Mouse (Mus musculus) kidney, postnatal 10 days (tissue): ENCODE measurements at regions not wholly inside any gene's neighbourhood (a gene's known extent, or its start where the extent isn't known, plus 50 kb on each side); places are given as distances from the start of the nearest gene placed in this dataset.

Experiments used
- DNase-seq: peaks from one replicate; pipeline ENCODE4 v3.0.0; 2021; ENCODE audit warnings: mixed read lengths

GRCm38 (mm10) chr17:45966736-45967135, 65.4 kb downstream of the Vegfa start:
- DNase-seq = no peak

- DNase-seq = peak; percentile 58
These were observed 68.1 kb downstream of the Vegfa start for GRCm38 (mm10) chr17:45964031-45964430.

- no peak for DNase-seq
These were observed 68.8 kb downstream of the Vegfa start for GRCm38 (mm10) chr17:45963332-45963731.

- no peak for DNase-seq
These were observed 70.4 kb downstream of the Vegfa start for GRCm38 (mm10) chr17:45961626-45962319.

GRCm38 (mm10) chr17:45958094-45958881, 73.9 kb downstream of the Vegfa start:
- peak; percentile 51 for DNase-seq

GRCm38 (mm10) chr17:45955481-45955880, 76.7 kb downstream of the Vegfa start:
- DNase-seq = no peak

GRCm38 (mm10) chr17:45954824-45955223, 77.3 kb downstream of the Vegfa start:
- no peak for DNase-seq

GRCm38 (mm10) chr17:45953523-45953922, 78.6 kb downstream of the Vegfa start:
- no peak for DNase-seq

- peak; percentile 70 for DNase-seq
These were observed 81.5 kb downstream of the Vegfa start for GRCm38 (mm10) chr17:45950533-45951164.

- no peak for DNase-seq
These were observed 83.0 kb downstream of the Vegfa start for GRCm38 (mm10) chr17:45949141-45949540.

- DNase-seq = no peak
These were observed 83.7 kb downstream of the Vegfa start for GRCm38 (mm10) chr17:45948314-45948935.

- DNase-seq = peak; percentile 65
These were observed 87.2 kb downstream of the Vegfa start for GRCm38 (mm10) chr17:45945005-45945404.

GRCm38 (mm10) chr17:45943244-45943643, 88.9 kb downstream of the Vegfa start:
- DNase-seq = no peak

- DNase-seq = no peak
These were observed 90.2 kb downstream of the Vegfa start for GRCm38 (mm10) chr17:45941890-45942375.

- DNase-seq = no peak
These were observed 91.9 kb downstream of the Vegfa start for GRCm38 (mm10) chr17:45940121-45940813.

- DNase-seq = no peak
These were observed 93.9 kb downstream of the Vegfa start for GRCm38 (mm10) chr17:45938284-45938683.

GRCm38 (mm10) chr17:45936577-45936976, 95.6 kb downstream of the Vegfa start:
- no peak for DNase-seq

GRCm38 (mm10) chr17:45935291-45935690, 96.9 kb downstream of the Vegfa start:
- no peak for DNase-seq

- no peak for DNase-seq
These were observed 98.2 kb downstream of the Vegfa start for GRCm38 (mm10) chr17:45934002-45934401.

GRCm38 (mm10) chr17:45933034-45933433, 99.1 kb downstream of the Vegfa start:
- no peak for DNase-seq

GRCm38 (mm10) chr17:45932611-45933010, 99.6 kb downstream of the Vegfa start:
- no peak for DNase-seq

- DNase-seq = no peak
These were observed 102.6 kb downstream of the Vegfa start for GRCm38 (mm10) chr17:45929591-45929990.
